Mouse (Mus musculus) forebrain, postnatal 0 days (tissue): ENCODE measurements at regions not wholly inside any gene's neighbourhood (a gene's known extent, or its start where the extent isn't known, plus 50 kb on each side); places are given as distances from the start of the nearest gene placed in this dataset.

ENCODE experiments used
- ATAC-seq: fragments of 200-750 bp; cut with Nextera tagmentation; 2 replicates; pipeline ENCODE4 v1.8.0; 2017; ENCODE audit warnings: mild to moderate bottlenecking, moderate library complexity
- DNase-seq: peaks from one replicate; pipeline ENCODE4 v3.0.0-alpha.2; 2015
- H3K27ac ChIP-seq: fragments of 300-500 bp; sonication (generic); 2 replicates; pipeline ENCODE4 v1.5.1; 2014; ENCODE audit warnings: low read depth, mild to moderate bottlenecking, antibody characterized with exemption, low read length, moderate library complexity, mixed read lengths
- H3K27me3 ChIP-seq: fragments of 300-500 bp; sonication (generic); 2 replicates; pipeline ENCODE4 v1.6.1; 2014; ENCODE audit warnings: mild to moderate bottlenecking, low read length, mixed read lengths; ENCODE audit not compliant: insufficient read depth
- H3K36me3 ChIP-seq: fragments of 300-500 bp; sonication (generic); 2 replicates; pipeline ENCODE4 v1.6.1; 2014; ENCODE audit warnings: mild to moderate bottlenecking, moderate library complexity; ENCODE audit not compliant: insufficient read depth
- H3K4me1 ChIP-seq: fragments of 300-500 bp; sonication (generic); 2 replicates; pipeline ENCODE4 v1.6.1; 2014; ENCODE audit warnings: antibody characterized with exemption; ENCODE audit not compliant: insufficient read depth
- H3K4me2 ChIP-seq: fragments of 300-500 bp; sonication (generic); 2 replicates; pipeline ENCODE4 v1.6.1; 2014; ENCODE audit warnings: low read depth, mild to moderate bottlenecking, moderate library complexity
- H3K4me3 ChIP-seq: fragments of 300-500 bp; sonication (generic); 2 replicates; pipeline ENCODE4 v1.5.1; 2014; ENCODE audit warnings: low read depth, low read length, mixed read lengths
- H3K9ac ChIP-seq: fragments of 300-500 bp; sonication (generic); 2 replicates; pipeline ENCODE4 v1.6.1; 2014; ENCODE audit warnings: mild to moderate bottlenecking
- H3K9me3 ChIP-seq: fragments of 300-500 bp; sonication (generic); 2 replicates; pipeline ENCODE4 v1.6.1; 2016; ENCODE audit warnings: low read length
- CTCF ChIP-seq: sonication (generic); IDR thresholded peaks from 2 replicates; pipeline ENCODE4 v1.5.1; 2016; ENCODE audit warnings: antibody characterized with exemption, control low read depth, low read depth
- WGBS: fragments of 180-500 bp; shearing (Covaris S2); extraction: QIAGEN DNeasy Blood & Tissue Kit; methylation state at CpG from one replicate; pipeline ENCODE4 v1.1.7; 2014; 5-methylcytosine and 5-hydroxymethylcytosine counted together

DNA sequence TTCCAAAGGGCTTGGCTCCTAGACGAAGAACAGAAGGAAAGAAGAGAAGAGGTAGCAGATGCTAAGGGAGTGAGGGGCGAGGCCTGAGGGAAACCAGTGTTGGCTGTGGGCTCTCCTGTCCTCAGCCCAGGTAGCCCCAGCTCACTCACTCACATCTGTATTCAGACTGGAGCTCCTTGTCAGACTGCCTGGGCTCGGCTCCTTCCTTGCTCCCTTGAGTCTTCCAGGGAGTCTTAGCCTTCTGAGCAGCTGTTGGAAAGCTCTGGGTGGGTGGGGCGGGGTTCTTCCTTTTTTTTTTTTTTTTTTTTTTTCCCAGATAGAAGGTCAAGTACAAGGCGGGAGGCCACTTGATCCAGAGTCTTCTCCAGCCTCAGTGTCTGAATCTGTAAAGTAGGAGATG is 134.1 kb upstream of the 1600014C23Rik start:
- no peaks in the 10 kb centered on the region for H3K4me1 ChIP-seq
- no peaks in the 10 kb centered on the region for H3K9me3 ChIP-seq
- H3K27ac ChIP-seq = no peak overlapping the region
- TF ChIP-seq CTCF = no peak
- no peaks in the 10 kb centered on the region for H3K36me3 ChIP-seq
- 83% methylated on average over 5 of the region's 5 CpGs for WGBS
- ATAC-seq (no peak), DNase-seq (no peak)
- H3K4me3 ChIP-seq = no peak overlapping the region
- no peaks in the 10 kb centered on the region for H3K27me3 ChIP-seq
- no peak overlapping the region for H3K4me2 ChIP-seq
- H3K9ac ChIP-seq = no peak overlapping the region

DNA sequence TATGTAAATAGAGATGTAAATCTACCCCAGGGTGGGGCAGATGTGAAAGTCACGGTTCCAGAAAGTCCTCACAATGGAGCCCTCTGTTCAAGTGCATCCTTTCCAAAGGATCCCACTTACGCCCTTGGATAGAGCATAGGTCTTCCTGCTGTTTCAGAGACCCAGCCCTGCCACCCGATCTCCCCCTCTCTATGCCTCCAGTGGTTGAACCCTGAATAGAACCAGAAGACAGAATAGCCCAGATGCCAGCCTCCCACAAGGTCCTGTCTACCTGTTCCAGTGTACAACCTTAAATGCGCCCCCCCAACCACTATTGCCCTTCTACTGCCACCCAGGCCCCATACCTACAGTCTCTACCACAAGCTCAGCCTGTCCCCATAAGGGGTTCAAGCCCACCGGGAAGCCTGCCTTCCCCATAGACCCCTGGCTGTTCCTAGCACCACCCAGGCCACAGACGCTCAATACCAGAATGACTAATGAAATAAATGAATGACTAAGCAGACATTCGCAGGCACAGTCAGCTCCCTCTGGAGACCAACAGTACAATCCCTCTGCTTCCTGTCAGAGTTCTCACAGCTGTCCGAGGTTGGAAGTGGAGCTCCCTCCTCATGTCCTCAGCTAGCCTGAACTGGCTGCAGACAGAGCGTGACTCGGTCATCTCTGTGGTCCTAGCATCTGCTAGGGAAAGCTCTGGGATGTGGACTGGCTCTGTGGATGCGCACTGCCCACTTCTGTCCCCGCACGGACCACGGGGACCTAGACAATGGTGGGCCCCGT is 133.4 kb upstream of the 1600014C23Rik start:
- 78% methylated on average over 15 of the region's 15 CpGs for WGBS
- H3K27me3 ChIP-seq = no peaks in the 10 kb centered on the region
- H3K9ac ChIP-seq = no peak overlapping the region
- ATAC-seq (no peak), DNase-seq (no peak)
- no peaks in the 10 kb centered on the region for H3K4me1 ChIP-seq
- no peak for TF ChIP-seq CTCF
- H3K4me3 ChIP-seq = no peak overlapping the region
- H3K9me3 ChIP-seq = no peaks in the 10 kb centered on the region
- H3K27ac ChIP-seq = no peak overlapping the region
- H3K36me3 ChIP-seq = no peaks in the 10 kb centered on the region
- H3K4me2 ChIP-seq = no peak overlapping the region

DNA sequence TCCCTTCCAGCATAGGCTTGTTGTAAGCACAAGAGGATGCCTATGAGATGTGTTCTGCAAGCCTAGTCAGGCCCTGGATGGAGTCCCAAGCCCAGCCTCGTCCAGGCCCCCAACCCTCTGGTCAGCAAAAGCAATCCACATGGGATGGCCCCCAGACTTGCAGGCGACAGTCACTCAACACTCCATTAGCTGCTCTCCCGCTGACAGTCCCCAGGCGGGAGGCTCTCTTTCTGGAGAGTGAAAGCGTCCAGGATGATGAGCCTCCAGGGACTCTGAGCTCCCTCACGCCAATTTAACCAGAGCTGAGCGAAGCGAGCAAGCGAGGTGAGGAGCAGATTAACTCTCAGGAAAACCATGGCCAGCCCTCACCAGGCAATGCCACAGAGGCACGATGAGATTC is 132.7 kb upstream of the 1600014C23Rik start:
- Histone ChIP-seq H3K27me3 (no peaks in the 10 kb centered on the region), H3K9ac (no peak overlapping the region), H3K4me3 (no peak overlapping the region), H3K36me3 (no peaks in the 10 kb centered on the region), H3K9me3 (no peaks in the 10 kb centered on the region), H3K27ac (no peak overlapping the region), H3K4me2 (no peak overlapping the region), H3K4me1 (no peaks in the 10 kb centered on the region)
- DNase-seq (no peak), ATAC-seq (no peak)
- no peak for TF ChIP-seq CTCF
- 37% methylated on average over 10 of the region's 10 CpGs for WGBS

DNA sequence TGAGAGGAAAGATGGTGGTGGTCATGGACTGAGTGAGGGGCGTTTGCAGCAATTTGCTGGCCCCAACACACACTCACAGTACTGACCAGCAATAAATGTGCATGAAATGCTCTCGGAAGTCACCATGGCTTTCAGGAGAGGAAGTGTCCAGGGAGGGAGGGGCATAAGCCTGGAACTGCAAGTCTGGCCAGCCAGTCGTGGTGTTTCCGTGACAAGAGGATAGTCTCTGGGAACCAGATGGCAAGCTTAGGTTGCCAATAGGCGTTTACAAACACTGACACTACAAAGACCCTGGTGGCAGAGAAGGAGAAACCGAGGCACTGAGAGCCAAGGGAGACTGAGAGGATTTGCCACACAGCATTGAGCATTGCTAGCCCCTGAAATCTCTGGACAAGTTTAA is 132.3 kb upstream of the 1600014C23Rik start:
- Histone ChIP-seq H3K36me3 (no peaks in the 10 kb centered on the region), H3K27ac (no peak overlapping the region), H3K4me1 (no peaks in the 10 kb centered on the region), H3K9me3 (no peaks in the 10 kb centered on the region), H3K27me3 (no peaks in the 10 kb centered on the region), H3K4me2 (no peak overlapping the region), H3K4me3 (no peak overlapping the region), H3K9ac (no peak overlapping the region)
- TF ChIP-seq CTCF = no peak
- 69% methylated on average over 6 of the region's 6 CpGs for WGBS
- ATAC-seq (no peak), DNase-seq (no peak)

DNA sequence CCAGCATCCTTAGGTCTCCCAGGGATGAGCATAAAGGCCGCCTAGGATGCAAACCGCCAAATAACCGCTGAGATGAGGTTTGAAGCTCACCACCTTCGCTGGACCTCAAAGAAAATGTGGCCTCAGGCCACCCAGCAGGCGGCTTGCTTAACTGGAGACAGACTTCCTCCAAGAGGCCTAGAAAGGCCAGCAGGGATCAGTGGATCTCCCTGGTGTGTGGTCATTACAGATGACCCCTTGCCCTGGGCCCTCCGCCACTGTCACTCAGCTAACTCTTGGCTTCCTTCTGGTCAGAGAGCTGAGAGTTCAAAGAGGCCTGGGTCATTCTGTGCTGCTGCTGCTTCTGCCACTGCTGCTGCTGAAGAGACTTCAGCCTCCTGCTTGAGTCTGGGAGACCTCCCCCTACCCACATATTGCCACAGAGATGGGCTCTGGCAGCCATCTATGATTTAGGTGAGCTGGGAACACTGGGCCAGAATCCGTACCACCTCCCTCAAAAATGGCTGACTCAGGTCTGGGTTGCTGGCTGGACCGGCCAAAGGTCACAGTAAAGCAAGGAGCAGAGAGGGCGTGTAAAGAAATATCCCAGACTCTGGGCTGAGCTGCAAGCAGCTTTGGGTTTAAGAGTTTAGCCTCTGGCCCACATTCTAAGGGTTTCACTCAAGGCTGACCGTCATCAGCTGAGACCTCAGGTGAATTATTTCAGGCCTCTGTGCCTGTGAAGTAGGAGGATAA is 130.0 kb upstream of the 1600014C23Rik start:
- DNase-seq = no peak
- Histone ChIP-seq H3K9ac (no peak overlapping the region), H3K4me3 (no peak overlapping the region), H3K4me1 (no peaks in the 10 kb centered on the region), H3K9me3 (no peaks in the 10 kb centered on the region), H3K36me3 (no peaks in the 10 kb centered on the region), H3K27ac (no peak overlapping the region), H3K4me2 (no peak overlapping the region), H3K27me3 (no peaks in the 10 kb centered on the region)
- ATAC-seq = no peak
- no peak for TF ChIP-seq CTCF
- WGBS = 69% methylated on average over 10 of the region's 10 CpGs

DNA sequence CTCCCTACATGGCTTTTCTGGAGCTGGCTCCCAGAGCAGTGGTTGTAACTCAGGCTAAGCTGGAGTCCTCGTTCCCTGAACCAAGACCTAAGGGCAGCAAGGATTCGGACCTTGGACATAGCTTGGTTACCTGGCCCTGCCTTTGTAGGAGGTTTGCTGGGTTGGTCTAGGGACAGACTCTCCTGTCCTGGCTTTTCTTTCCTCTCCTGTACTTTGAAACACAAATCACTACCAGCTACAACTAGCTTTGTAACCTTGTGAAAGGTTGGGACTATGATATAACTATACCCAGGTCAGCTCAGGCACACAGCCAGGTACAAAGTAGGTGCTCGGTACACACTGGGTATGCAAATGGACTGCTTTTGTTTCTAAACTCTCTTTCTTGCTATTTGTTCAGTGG is 129.4 kb upstream of the 1600014C23Rik start:
- Histone ChIP-seq H3K4me1 (no peaks in the 10 kb centered on the region), H3K4me2 (no peak overlapping the region), H3K27me3 (no peaks in the 10 kb centered on the region), H3K36me3 (no peaks in the 10 kb centered on the region), H3K9me3 (no peaks in the 10 kb centered on the region), H3K27ac (no peak overlapping the region), H3K4me3 (no peak overlapping the region), H3K9ac (no peak overlapping the region)
- no peak for DNase-seq
- no peak for ATAC-seq
- WGBS = 74% methylated on average over 3 of the region's 3 CpGs
- no peak for TF ChIP-seq CTCF

DNA sequence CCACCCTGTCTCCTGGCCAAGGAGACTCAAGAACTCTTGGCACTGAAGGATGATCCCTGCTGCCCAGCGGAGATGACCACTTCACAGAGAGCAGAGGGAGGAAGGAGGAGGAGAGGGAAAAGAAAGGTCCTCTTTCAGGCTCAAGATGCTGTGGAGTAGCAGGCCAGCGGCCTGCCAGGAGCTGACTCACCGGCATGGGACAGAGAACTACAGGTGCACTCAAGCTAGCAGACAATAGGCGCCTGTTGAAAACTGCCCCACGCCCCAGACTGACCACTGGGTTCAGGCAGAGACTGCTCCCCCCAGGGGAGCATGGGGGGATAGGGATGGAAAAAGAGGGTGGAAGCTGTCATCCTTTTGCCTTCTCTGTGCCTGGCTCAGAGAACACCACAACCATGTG is 125.8 kb upstream of the 1600014C23Rik start:
- H3K4me1 ChIP-seq = no peaks in the 10 kb centered on the region
- no peaks in the 10 kb centered on the region for H3K36me3 ChIP-seq
- no peaks in the 10 kb centered on the region for H3K9me3 ChIP-seq
- DNase-seq = no peak
- no peak for ATAC-seq
- H3K27ac ChIP-seq = no peak overlapping the region
- no peak for TF ChIP-seq CTCF
- WGBS = 75% methylated on average over 5 of the region's 5 CpGs
- no peak overlapping the region for H3K9ac ChIP-seq
- H3K4me3 ChIP-seq = no peak overlapping the region
- H3K4me2 ChIP-seq = no peak overlapping the region
- H3K27me3 ChIP-seq = no peaks in the 10 kb centered on the region
